Mouse (Mus musculus): ENCODE results near the gene Braf.

DNA sequence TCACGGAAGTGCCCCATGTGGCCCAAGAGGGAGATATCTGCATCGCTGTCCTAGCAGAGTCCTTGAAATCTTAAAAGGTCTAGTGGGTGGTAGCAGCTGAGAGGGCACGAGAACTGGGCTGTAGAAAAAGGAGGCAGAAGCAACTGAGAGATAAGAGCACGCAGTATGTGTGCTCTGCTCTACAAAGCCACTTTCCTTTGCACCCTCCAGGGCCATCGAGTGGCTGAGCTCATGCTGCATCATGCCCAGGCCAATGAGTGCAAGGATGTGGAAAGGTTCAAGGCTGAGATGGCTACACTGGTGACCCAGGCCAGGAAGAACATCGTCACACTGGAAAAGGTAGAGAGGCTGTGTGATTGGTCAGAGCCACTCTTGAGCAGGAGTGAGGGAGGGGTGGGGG lies 139.7 kb downstream of the Braf start, which contains the start of gene Gm42420:
- TF ChIP-seq CTCF (IDR thresholded peaks at IDR 0.05; ENCODE audit: low read depth, low read length) (no peak), POLR2A (IDR thresholded peaks at IDR 0.05; ENCODE audit: borderline replicate concordance, low read depth, low read length) (no peak)

Measured in bone marrow macrophage, adult 2 months (primary cell).